Mouse (Mus musculus): Measurements from ENCODE around the gene Abcg5.

- TF ChIP-seq POLR2A (IDR thresholded peaks at IDR 0.05; ENCODE audit: borderline replicate concordance, low read depth, low read length) (no peak), CTCF (IDR thresholded peaks at IDR 0.05; ENCODE audit: low read depth, low read length) (no peak)
Measured at GRCm38 (mm10) chr17:84708818-84709217, 26.0 kb upstream of the Abcg5 start.
